Mouse (Mus musculus): ENCODE data around the gene Coq2. TPM values are rescaled to one million over a fixed set of nuclear protein-coding genes. Genes with fewer than 3 reads are reported as not detected.

Gene Coq2
- polyA plus RNA-seq, 1 experiment: 23.8 TPM

GRCm38 (mm10) chr5:100638483-100638882 lies 36.5 kb downstream of the Coq2 start:
- Histone ChIP-seq H3K4me1 (ENCODE audit: control insufficient read depth, insufficient read depth, low read length) (peaks cover 24% of the 10 kb centered on the region), H3K4me3 (replicated peaks; ENCODE audit: control insufficient read depth, low read depth, low read length) (no peak overlapping the region), H3K27ac (ENCODE audit: control insufficient read depth, insufficient read depth, low read depth, low read length, poor library complexity) (no peak overlapping the region)
- WGBS: 39% methylated on average over 8 of the region's 8 CpGs
- TF ChIP-seq POLR2A (IDR thresholded peaks at IDR 0.05; ENCODE audit: borderline replicate concordance, control insufficient read depth, low read depth, low read length): no peak
- no peak for TF ChIP-seq CTCF (IDR thresholded peaks at IDR 0.05; ENCODE audit: control insufficient read depth, insufficient read depth, low read length)

- WGBS: 9% methylated on average over 8 of the region's 8 CpGs
- peak overlapping the region; percentile 6 for H3K4me3 ChIP-seq (replicated peaks; ENCODE audit: control insufficient read depth, low read depth, low read length)
- TF ChIP-seq POLR2A (IDR thresholded peaks at IDR 0.05; ENCODE audit: borderline replicate concordance, control insufficient read depth, low read depth, low read length): no peak
- no peak for TF ChIP-seq CTCF (IDR thresholded peaks at IDR 0.05; ENCODE audit: control insufficient read depth, insufficient read depth, low read length)
- H3K4me1 ChIP-seq (ENCODE audit: control insufficient read depth, insufficient read depth, low read length): peaks cover 25% of the 10 kb centered on the region
- peak overlapping the region; percentile 42 for H3K27ac ChIP-seq (ENCODE audit: control insufficient read depth, insufficient read depth, low read depth, low read length, poor library complexity)
These were observed 38.0 kb downstream of the Coq2 start for GRCm38 (mm10) chr5:100636794-100637544.

- 66% methylated on average over 4 of the region's 4 CpGs for WGBS
These were observed 39.0 kb downstream of the Coq2 start for GRCm38 (mm10) chr5:100635908-100636307.

GRCm38 (mm10) chr5:100634885-100635478 lies 40.0 kb downstream of the Coq2 start:
- H3K27ac ChIP-seq (ENCODE audit: control insufficient read depth, insufficient read depth, low read depth, low read length, poor library complexity): peak overlapping the region; percentile 57
- H3K4me1 ChIP-seq (ENCODE audit: control insufficient read depth, insufficient read depth, low read length): peaks cover 23% of the 10 kb centered on the region
- 51% methylated on average over 8 of the region's 8 CpGs for WGBS
- H3K4me3 ChIP-seq (replicated peaks; ENCODE audit: control insufficient read depth, low read depth, low read length): no peak overlapping the region
- TF ChIP-seq POLR2A (IDR thresholded peaks at IDR 0.05; ENCODE audit: borderline replicate concordance, control insufficient read depth, low read depth, low read length) (no peak), CTCF (IDR thresholded peaks at IDR 0.05; ENCODE audit: control insufficient read depth, insufficient read depth, low read length) (no peak)

More at GRCm38 (mm10) chr5:100635908-100636307, 39.0 kb downstream of the Coq2 start:
- TF ChIP-seq POLR2A (IDR thresholded peaks at IDR 0.05; ENCODE audit: borderline replicate concordance, control insufficient read depth, low read depth, low read length) (no peak), CTCF (IDR thresholded peaks at IDR 0.05; ENCODE audit: control insufficient read depth, insufficient read depth, low read length) (no peak)
- Histone ChIP-seq H3K4me1 (ENCODE audit: control insufficient read depth, insufficient read depth, low read length) (peaks cover 23% of the 10 kb centered on the region), H3K27ac (ENCODE audit: control insufficient read depth, insufficient read depth, low read depth, low read length, poor library complexity) (peak overlapping the region; percentile 49), H3K4me3 (replicated peaks; ENCODE audit: control insufficient read depth, low read depth, low read length) (no peak overlapping the region)

GRCm38 (mm10) chr5:100632540-100633129 lies 42.3 kb downstream of the Coq2 start:
- H3K27ac ChIP-seq (ENCODE audit: control insufficient read depth, insufficient read depth, low read depth, low read length, poor library complexity): peak overlapping the region; percentile 59
- WGBS: 48% methylated on average over 8 of the region's 8 CpGs
- H3K4me1 ChIP-seq (ENCODE audit: control insufficient read depth, insufficient read depth, low read length): peaks cover 21% of the 10 kb centered on the region
- no peak overlapping the region for H3K4me3 ChIP-seq (replicated peaks; ENCODE audit: control insufficient read depth, low read depth, low read length)
- TF ChIP-seq CTCF (IDR thresholded peaks at IDR 0.05; ENCODE audit: control insufficient read depth, insufficient read depth, low read length) (no peak), POLR2A (IDR thresholded peaks at IDR 0.05; ENCODE audit: borderline replicate concordance, control insufficient read depth, low read depth, low read length) (no peak)

GRCm38 (mm10) chr5:100628807-100629206 lies 46.1 kb downstream of the Coq2 start:
- Histone ChIP-seq H3K4me3 (replicated peaks; ENCODE audit: control insufficient read depth, low read depth, low read length) (no peak overlapping the region), H3K4me1 (ENCODE audit: control insufficient read depth, insufficient read depth, low read length) (peaks cover 4% of the 10 kb centered on the region), H3K27ac (ENCODE audit: control insufficient read depth, insufficient read depth, low read depth, low read length, poor library complexity) (no peak overlapping the region)
- TF ChIP-seq CTCF (IDR thresholded peaks at IDR 0.05; ENCODE audit: control insufficient read depth, insufficient read depth, low read length) (no peak), POLR2A (IDR thresholded peaks at IDR 0.05; ENCODE audit: borderline replicate concordance, control insufficient read depth, low read depth, low read length) (no peak)
- WGBS: 74% methylated on average over 4 of the region's 4 CpGs

GRCm38 (mm10) chr5:100626526-100626925 lies 48.4 kb downstream of the Coq2 start:
- no peak for TF ChIP-seq CTCF (IDR thresholded peaks at IDR 0.05; ENCODE audit: control insufficient read depth, insufficient read depth, low read length)
- no peak for TF ChIP-seq POLR2A (IDR thresholded peaks at IDR 0.05; ENCODE audit: borderline replicate concordance, control insufficient read depth, low read depth, low read length)
- no peaks in the 10 kb centered on the region for H3K4me1 ChIP-seq (ENCODE audit: control insufficient read depth, insufficient read depth, low read length)
- no peak overlapping the region for H3K4me3 ChIP-seq (replicated peaks; ENCODE audit: control insufficient read depth, low read depth, low read length)
- no peak overlapping the region for H3K27ac ChIP-seq (ENCODE audit: control insufficient read depth, insufficient read depth, low read depth, low read length, poor library complexity)
- WGBS: 89% methylated on average over 6 of the region's 6 CpGs

- H3K4me3 ChIP-seq (replicated peaks; ENCODE audit: control insufficient read depth, low read depth, low read length): no peak overlapping the region
- WGBS: 25% methylated on average over 9 of the region's 9 CpGs
- no peaks in the 10 kb centered on the region for H3K4me1 ChIP-seq (ENCODE audit: control insufficient read depth, insufficient read depth, low read length)
- TF ChIP-seq POLR2A (IDR thresholded peaks at IDR 0.05; ENCODE audit: borderline replicate concordance, control insufficient read depth, low read depth, low read length) (no peak), CTCF (IDR thresholded peaks at IDR 0.05; ENCODE audit: control insufficient read depth, insufficient read depth, low read length) (no peak)
- H3K27ac ChIP-seq (ENCODE audit: control insufficient read depth, insufficient read depth, low read depth, low read length, poor library complexity): no peak overlapping the region
These were observed 50.1 kb downstream of the Coq2 start for GRCm38 (mm10) chr5:100624743-100625360.

All from bone marrow, adult 2 months (tissue).